Mouse (Mus musculus): ENCODE measurements at regions not wholly inside any gene's neighbourhood (a gene's known extent, or its start where the extent isn't known, plus 50 kb on each side); places are given as distances from the start of the nearest gene placed in this dataset.

GRCm38 (mm10) chr4:11903861-11904260 lies 77.2 kb downstream of the Gm10604 start:
- 97% methylated on average over 1 of the region's 1 CpGs for WGBS

DNA sequence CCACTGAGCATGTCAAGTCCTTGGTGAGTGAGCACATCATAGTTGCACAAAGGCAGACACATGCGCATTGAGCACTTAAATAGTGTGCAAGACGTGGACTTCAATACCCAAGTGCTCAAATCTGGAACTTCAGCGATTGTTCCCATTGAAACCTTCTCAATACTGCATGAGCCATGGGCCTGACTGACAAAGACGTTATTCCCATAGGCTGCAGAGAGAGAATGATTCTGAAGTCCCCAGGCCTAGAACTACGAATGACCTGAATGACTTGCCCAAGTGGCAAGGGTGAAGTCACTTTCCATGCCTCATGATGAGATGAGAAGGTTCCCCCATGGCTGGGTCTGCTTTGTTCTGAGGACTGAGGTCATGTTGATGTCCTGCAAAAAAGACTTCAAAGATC lies 77.7 kb downstream of the Gm10604 start:
- no peak for TF ChIP-seq CTCF (IDR thresholded peaks at IDR 0.05; ENCODE audit: extremely low read depth, insufficient read length, insufficient replicate concordance, low read depth, low read length)
- WGBS, result 94% methylated on average over 5 of the region's 5 CpGs
- H3K27me3 ChIP-seq (ENCODE audit: control insufficient read depth, insufficient read depth, low read length), result no peaks in the 10 kb centered on the region
- no peak overlapping the region for H3K27ac ChIP-seq (ENCODE audit: insufficient read depth, low read depth, low read length)
- H3K4me3 ChIP-seq (ENCODE audit: low read depth, low read length), result no peak overlapping the region
- no peaks in the 10 kb centered on the region for H3K4me1 ChIP-seq (ENCODE audit: control insufficient read depth, insufficient read depth, insufficient read length, low read length)
- H3K36me3 ChIP-seq (ENCODE audit: control insufficient read depth, insufficient read depth, low read length), result no peaks in the 10 kb centered on the region

More at GRCm38 (mm10) chr4:11903861-11904260, 77.2 kb downstream of the Gm10604 start:
- no peaks in the 10 kb centered on the region for H3K36me3 ChIP-seq (ENCODE audit: control insufficient read depth, insufficient read depth, low read length)
- no peak overlapping the region for H3K4me3 ChIP-seq (ENCODE audit: low read depth, low read length)
- TF ChIP-seq CTCF (IDR thresholded peaks at IDR 0.05; ENCODE audit: extremely low read depth, insufficient read length, insufficient replicate concordance, low read depth, low read length) (no peak), POLR2A (IDR thresholded peaks at IDR 0.05; ENCODE audit: low read depth, low read length) (no peak)
- H3K27ac ChIP-seq (ENCODE audit: insufficient read depth, low read depth, low read length), result no peak overlapping the region
- no peaks in the 10 kb centered on the region for H3K27me3 ChIP-seq (ENCODE audit: control insufficient read depth, insufficient read depth, low read length)
- H3K4me1 ChIP-seq (ENCODE audit: control insufficient read depth, insufficient read depth, insufficient read length, low read length), result no peaks in the 10 kb centered on the region

DNA sequence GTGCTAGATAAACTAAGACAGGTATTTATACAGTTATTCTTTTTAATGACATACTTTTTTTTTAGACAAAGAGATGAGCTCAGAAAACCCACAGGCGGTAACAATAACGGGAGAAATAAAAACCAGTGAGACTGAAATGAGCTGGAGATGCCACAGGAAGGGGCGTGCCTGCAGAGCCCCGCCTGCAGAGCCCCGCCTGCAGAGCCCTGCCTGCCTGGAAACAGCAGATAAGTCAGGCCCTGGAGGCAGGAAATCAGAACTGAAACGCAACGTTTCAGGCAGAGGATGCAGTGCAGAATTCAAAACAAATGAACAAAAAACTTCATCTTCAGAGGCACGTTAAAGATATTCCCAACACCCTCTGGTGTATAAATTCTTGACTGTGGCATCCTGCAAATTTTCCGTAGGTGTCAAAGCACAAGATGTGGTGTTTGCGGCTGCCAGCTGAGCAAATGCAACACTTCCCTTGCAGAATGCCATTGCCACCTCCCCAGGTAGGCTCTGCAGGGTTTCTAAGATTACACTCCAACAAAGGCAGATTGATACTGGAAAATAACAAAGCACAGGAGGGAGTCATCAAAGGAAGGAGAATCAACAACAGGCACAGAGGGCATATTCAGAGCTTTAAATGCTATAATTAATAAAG lies 81.0 kb downstream of the Gm10604 start:
- H3K27ac ChIP-seq (ENCODE audit: insufficient read depth, low read depth, low read length), result no peak overlapping the region
- no peaks in the 10 kb centered on the region for H3K27me3 ChIP-seq (ENCODE audit: control insufficient read depth, insufficient read depth, low read length)
- no peak for TF ChIP-seq CTCF (IDR thresholded peaks at IDR 0.05; ENCODE audit: extremely low read depth, insufficient read length, insufficient replicate concordance, low read depth, low read length)
- no peak for TF ChIP-seq POLR2A (IDR thresholded peaks at IDR 0.05; ENCODE audit: low read depth, low read length)
- 15% methylated on average over 10 of the region's 10 CpGs for WGBS
- no peaks in the 10 kb centered on the region for H3K4me1 ChIP-seq (ENCODE audit: control insufficient read depth, insufficient read depth, insufficient read length, low read length)
- H3K4me3 ChIP-seq (ENCODE audit: low read depth, low read length), result no peak overlapping the region
- H3K36me3 ChIP-seq (ENCODE audit: control insufficient read depth, insufficient read depth, low read length), result no peaks in the 10 kb centered on the region

DNA sequence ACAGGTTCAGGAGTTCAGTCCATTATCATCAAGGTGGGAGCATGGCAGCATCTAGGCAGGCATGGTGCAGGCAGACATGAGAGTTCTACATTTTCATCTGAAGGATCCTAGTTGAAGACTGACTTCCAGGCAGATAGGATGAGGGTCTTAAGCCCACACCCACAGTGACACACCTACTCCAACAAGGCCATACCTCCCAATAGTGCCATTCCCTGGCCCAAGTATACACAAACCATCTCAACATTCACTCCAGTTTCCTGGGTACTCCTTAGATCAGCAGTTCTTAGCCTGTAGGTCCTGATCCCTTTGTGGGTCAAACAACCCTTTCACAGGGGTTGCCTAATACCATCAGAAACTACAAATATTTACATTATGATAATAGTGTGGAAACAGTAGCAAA lies 83.8 kb downstream of the Gm10604 start:
- H3K4me3 ChIP-seq (ENCODE audit: low read depth, low read length), result no peak overlapping the region

DNA sequence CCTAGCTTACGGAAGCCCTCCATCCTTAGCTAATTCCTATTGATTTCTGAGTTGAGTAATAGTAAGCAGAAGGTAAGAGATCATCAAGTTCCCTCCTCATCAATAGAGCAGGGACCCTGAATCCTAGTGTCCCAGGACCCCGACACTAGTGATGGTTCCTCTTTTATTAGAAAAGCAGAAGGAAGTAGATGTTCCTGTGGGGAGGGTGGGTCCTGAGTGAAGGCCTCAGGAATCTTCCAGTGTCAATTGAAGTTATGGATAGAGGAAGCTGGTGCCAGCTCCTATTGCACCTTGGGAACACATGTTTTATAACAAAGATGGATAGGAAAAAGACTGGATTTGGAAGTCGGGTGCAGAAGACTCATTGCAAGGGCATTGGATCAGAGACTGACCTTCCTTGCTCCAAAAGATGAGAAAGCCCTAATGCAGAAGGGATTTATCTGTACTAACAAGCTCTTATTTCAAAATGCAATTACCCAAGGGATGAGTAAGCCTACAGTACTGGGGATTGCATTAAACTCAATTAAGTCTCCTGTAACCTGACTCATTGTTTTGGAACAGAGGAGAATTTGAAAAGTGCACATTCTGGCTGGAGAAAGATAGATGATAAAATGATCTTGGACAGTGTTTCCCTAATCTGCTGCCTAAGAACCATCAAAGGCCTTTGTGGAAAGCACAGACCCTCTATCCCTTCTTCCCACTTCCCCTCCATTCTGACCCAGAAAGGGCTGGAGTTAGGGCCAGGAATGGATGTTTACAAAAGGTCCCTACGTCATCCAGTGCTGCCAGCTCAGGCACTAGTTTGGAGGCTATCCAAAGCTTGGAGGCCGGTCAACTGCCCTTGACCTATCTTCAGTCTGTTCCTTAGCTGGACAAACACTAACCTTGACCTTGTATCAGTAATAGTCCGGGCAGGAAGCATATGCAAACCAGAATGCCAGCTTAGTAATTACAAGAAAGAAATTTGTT lies 84.9 kb downstream of the Gm10604 start:
- Histone ChIP-seq H3K4me3 (ENCODE audit: low read depth, low read length) (no peak overlapping the region), H3K27ac (ENCODE audit: insufficient read depth, low read depth, low read length) (no peak overlapping the region)
- no peak for TF ChIP-seq CTCF (IDR thresholded peaks at IDR 0.05; ENCODE audit: extremely low read depth, insufficient read length, insufficient replicate concordance, low read depth, low read length)

More for the DNA sequence above, 83.8 kb downstream of the Gm10604 start:
- Histone ChIP-seq H3K27ac (ENCODE audit: insufficient read depth, low read depth, low read length) (no peak overlapping the region), H3K27me3 (ENCODE audit: control insufficient read depth, insufficient read depth, low read length) (no peaks in the 10 kb centered on the region), H3K4me1 (ENCODE audit: control insufficient read depth, insufficient read depth, insufficient read length, low read length) (no peaks in the 10 kb centered on the region), H3K36me3 (ENCODE audit: control insufficient read depth, insufficient read depth, low read length) (no peaks in the 10 kb centered on the region)
- TF ChIP-seq CTCF (IDR thresholded peaks at IDR 0.05; ENCODE audit: extremely low read depth, insufficient read length, insufficient replicate concordance, low read depth, low read length), result no peak
- no peak for TF ChIP-seq POLR2A (IDR thresholded peaks at IDR 0.05; ENCODE audit: low read depth, low read length)

GRCm38 (mm10) chr4:11893560-11894205 lies 87.4 kb downstream of the Gm10604 start:
- H3K4me3 ChIP-seq (ENCODE audit: low read depth, low read length), result no peak overlapping the region
- H3K27me3 ChIP-seq (ENCODE audit: control insufficient read depth, insufficient read depth, low read length), result no peaks in the 10 kb centered on the region
- no peak overlapping the region for H3K27ac ChIP-seq (ENCODE audit: insufficient read depth, low read depth, low read length)
- TF ChIP-seq POLR2A (IDR thresholded peaks at IDR 0.05; ENCODE audit: low read depth, low read length) (no peak), CTCF (IDR thresholded peaks at IDR 0.05; ENCODE audit: extremely low read depth, insufficient read length, insufficient replicate concordance, low read depth, low read length) (no peak)
- 77% methylated on average over 9 of the region's 9 CpGs for WGBS
- H3K36me3 ChIP-seq (ENCODE audit: control insufficient read depth, insufficient read depth, low read length), result no peaks in the 10 kb centered on the region
- no peaks in the 10 kb centered on the region for H3K4me1 ChIP-seq (ENCODE audit: control insufficient read depth, insufficient read depth, insufficient read length, low read length)

More for the DNA sequence above, 84.9 kb downstream of the Gm10604 start:
- Histone ChIP-seq H3K4me1 (ENCODE audit: control insufficient read depth, insufficient read depth, insufficient read length, low read length) (no peaks in the 10 kb centered on the region), H3K36me3 (ENCODE audit: control insufficient read depth, insufficient read depth, low read length) (no peaks in the 10 kb centered on the region), H3K27me3 (ENCODE audit: control insufficient read depth, insufficient read depth, low read length) (no peaks in the 10 kb centered on the region)
- WGBS, result 70% methylated on average over 6 of the region's 6 CpGs
